Mouse (Mus musculus) hindbrain, embryonic 11.5 days (tissue): Measurements from ENCODE around the gene Myod1. TPM values are rescaled to one million over a fixed set of nuclear protein-coding genes. Genes with fewer than 3 reads are reported as not detected.

Source experiments
- ATAC-seq: fragments of 200-750 bp; cut with Nextera tagmentation; 2 replicates; pipeline ENCODE4 v1.8.0; 2017; ENCODE audit warnings: mild to moderate bottlenecking, moderate TSS enrichment, moderate library complexity; ENCODE audit not compliant: low FRiP score
- DNase-seq: peaks from one replicate; pipeline ENCODE4 v3.0.0-alpha.2; 2015; ENCODE audit warnings: low spot score
- H3K27ac ChIP-seq: fragments of 300-500 bp; sonication (generic); 2 replicates; pipeline ENCODE4 v1.5.1; 2014; ENCODE audit warnings: mild to moderate bottlenecking, low read depth, low read length
- H3K27me3 ChIP-seq: fragments of 300-500 bp; sonication (generic); 2 replicates; pipeline ENCODE4 v1.6.1; 2014; ENCODE audit warnings: mild to moderate bottlenecking, low read length, moderate library complexity, mixed read lengths; ENCODE audit not compliant: control insufficient read depth, insufficient read depth
- H3K36me3 ChIP-seq: fragments of 300-500 bp; sonication (generic); 2 replicates; pipeline ENCODE4 v1.6.1; 2014; ENCODE audit warnings: mild to moderate bottlenecking, low read length, moderate library complexity, mixed read lengths; ENCODE audit not compliant: control insufficient read depth, insufficient read depth
- H3K4me1 ChIP-seq: fragments of 300-500 bp; sonication (generic); replicated peaks from 2 replicates; pipeline ENCODE4 v1.6.1; 2014; ENCODE audit warnings: low read length, mixed read lengths; ENCODE audit not compliant: control insufficient read depth, insufficient read depth
- H3K4me2 ChIP-seq: fragments of 300-500 bp; sonication (generic); replicated peaks from 2 replicates; pipeline ENCODE4 v1.6.1; 2014; ENCODE audit warnings: mild to moderate bottlenecking, low read depth, low read length
- H3K4me3 ChIP-seq: fragments of 300-500 bp; sonication (generic); 2 replicates; pipeline ENCODE4 v1.5.1; 2014; ENCODE audit warnings: low read depth, low read length
- H3K9ac ChIP-seq: fragments of 300-500 bp; sonication (generic); 2 replicates; pipeline ENCODE4 v1.6.1; 2014; ENCODE audit warnings: low read depth, low read length
- H3K9me3 ChIP-seq: fragments of 300-500 bp; sonication (generic); 2 replicates; pipeline ENCODE4 v1.6.1; 2016; ENCODE audit warnings: low read length; ENCODE audit not compliant: control insufficient read depth
- WGBS: fragments of 180-500 bp; shearing (Covaris S2); extraction: QIAGEN DNeasy Blood & Tissue Kit; methylation state at CpG from one replicate; pipeline ENCODE4 v1.1.7; 2014; 5-methylcytosine and 5-hydroxymethylcytosine counted together
- polyA plus RNA-seq: library from polyadenylated mRNA; unstranded; fragments of >200 nt; fragmentation: Nextera tagmentation; extraction: Ambion mirVana; gene quantifications from 2 replicates; pipeline ENCODE4 v1.2.1, GENCODE M21; 2014

Gene Myod1
- 1.2 and 3.2 TPM in 2 replicates for polyA plus RNA-seq

DNA sequence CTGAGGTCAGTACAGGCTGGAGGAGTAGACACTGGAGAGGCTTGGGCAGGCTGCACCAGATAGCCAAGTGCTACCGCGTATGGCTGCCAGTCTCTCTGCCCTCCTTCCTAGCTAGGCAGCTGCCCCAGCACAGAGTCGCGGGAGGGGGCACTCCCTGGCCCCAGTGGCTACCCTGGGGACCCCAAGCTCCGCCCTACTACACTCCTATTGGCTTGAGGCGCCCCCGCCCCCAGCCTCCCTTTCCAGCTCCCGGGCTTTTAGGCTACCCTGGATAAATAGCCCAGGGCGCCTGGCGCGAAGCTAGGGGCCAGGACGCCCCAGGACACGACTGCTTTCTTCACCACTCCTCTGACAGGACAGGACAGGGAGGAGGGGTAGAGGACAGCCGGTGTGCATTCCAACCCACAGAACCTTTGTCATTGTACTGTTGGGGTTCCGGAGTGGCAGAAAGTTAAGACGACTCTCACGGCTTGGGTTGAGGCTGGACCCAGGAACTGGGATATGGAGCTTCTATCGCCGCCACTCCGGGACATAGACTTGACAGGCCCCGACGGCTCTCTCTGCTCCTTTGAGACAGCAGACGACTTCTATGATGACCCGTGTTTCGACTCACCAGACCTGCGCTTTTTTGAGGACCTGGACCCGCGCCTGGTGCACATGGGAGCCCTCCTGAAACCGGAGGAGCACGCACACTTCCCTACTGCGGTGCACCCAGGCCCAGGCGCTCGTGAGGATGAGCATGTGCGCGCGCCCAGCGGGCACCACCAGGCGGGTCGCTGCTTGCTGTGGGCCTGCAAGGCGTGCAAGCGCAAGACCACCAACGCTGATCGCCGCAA is at the start of gene Myod1:
Gene Myod1, plus strand, starts transcription at position 303 of the 836 bp plus-strand sequence.
- Histone ChIP-seq H3K4me2 (peak within 1 kb of the TSS; percentile 32), H3K9me3 (no peaks in the 10 kb centered on the region), H3K27me3 (peaks cover 41% of the 10 kb centered on the region), H3K4me3 (peak within 1 kb of the TSS; percentile 25; the same call in 1 of the 2 replicates), H3K4me1 (0 out of 2 replicates have a peak, but pooled peaks cover 3% of the 10 kb centered on the region), H3K27ac (no peak within 1 kb of the TSS), H3K36me3 (no peaks in the 10 kb centered on the region), H3K9ac (no peak within 1 kb of the TSS)
- WGBS: 4% methylated on average over 43 of the region's 44 CpGs
- DNase-seq: no peak
- peak; percentile 53; the same call in 1 of the 2 replicates for ATAC-seq

DNA sequence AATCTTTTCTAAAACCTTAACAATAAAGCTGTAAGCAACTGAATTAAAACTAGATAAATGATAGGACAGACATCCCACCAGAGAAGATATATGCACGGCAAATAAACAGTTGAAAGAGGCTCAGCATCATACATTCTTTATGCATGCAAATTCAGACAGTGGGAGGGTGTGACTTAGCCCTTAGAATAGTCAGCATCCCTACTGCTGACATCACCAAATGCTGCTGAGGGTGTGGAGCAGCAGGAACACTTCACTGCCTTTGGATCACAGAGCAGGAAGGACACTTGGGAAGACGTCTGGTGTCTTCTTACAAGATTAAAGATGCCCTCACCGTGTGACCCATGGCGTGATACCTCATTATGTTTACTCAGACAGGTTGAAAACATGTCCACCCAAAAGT is 48.4 kb upstream of the Myod1 start:
- no peaks in the 10 kb centered on the region for H3K36me3 ChIP-seq
- H3K4me1 ChIP-seq: no peaks in the 10 kb centered on the region
- H3K4me2 ChIP-seq: no peak overlapping the region
- H3K9ac ChIP-seq: no peak overlapping the region
- no peak overlapping the region for H3K4me3 ChIP-seq
- H3K27ac ChIP-seq: no peak overlapping the region
- H3K9me3 ChIP-seq: no peaks in the 10 kb centered on the region
- H3K27me3 ChIP-seq: no peaks in the 10 kb centered on the region
- WGBS: 64% methylated on average over 4 of the region's 4 CpGs
- DNase-seq (no peak), ATAC-seq (no peak)

DNA sequence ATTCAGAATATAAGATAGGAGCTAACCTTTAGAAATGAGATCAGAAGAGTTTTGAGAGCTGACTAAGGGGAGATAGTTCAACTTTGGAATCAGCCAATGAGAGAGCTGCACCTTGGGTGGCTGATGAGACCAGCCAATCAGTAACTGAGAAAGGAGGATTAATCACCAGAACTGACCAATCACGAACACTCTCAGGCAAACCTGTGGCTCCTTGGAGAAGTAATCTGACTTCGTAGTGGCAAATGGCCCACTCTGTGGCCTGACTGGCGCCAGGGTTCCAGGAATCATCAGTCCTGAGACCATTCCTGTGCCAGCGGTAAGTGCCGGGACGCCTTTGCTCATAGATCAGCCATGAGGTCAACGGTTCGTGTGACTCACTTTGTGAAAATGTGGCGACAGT is 38.9 kb upstream of the Myod1 start:
- Histone ChIP-seq H3K9ac (no peak overlapping the region), H3K9me3 (no peaks in the 10 kb centered on the region), H3K4me1 (no peaks in the 10 kb centered on the region), H3K36me3 (no peaks in the 10 kb centered on the region), H3K4me3 (no peak overlapping the region), H3K27me3 (no peaks in the 10 kb centered on the region), H3K4me2 (no peak overlapping the region), H3K27ac (no peak overlapping the region)
- 89% methylated on average over 9 of the region's 9 CpGs for WGBS
- DNase-seq (no peak), ATAC-seq (no peak)

DNA sequence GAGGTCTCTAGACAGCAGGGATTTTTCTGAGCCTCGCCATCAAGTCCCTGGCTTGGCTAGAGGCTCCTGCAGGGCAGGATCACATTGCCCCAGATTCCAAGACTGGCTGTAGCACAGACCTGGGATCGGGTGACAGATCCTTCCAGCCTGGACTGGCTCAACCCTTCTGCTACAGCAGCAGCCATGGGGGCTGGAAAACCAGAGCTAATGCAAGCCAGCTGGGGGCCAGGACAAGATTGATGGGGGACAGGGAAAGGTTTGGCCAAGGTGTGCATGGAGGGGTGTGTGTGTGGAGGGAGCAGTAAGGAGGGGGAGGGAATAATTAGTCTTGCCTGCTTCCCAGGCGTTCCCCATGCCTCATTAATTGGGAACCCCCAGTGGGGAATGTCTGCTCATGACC is 36.5 kb upstream of the Myod1 start:
- H3K36me3 ChIP-seq: no peaks in the 10 kb centered on the region
- H3K27me3 ChIP-seq: no peaks in the 10 kb centered on the region
- no peaks in the 10 kb centered on the region for H3K9me3 ChIP-seq
- H3K4me1 ChIP-seq: no peaks in the 10 kb centered on the region
- H3K9ac ChIP-seq: no peak overlapping the region
- no peak overlapping the region for H3K4me2 ChIP-seq
- H3K27ac ChIP-seq: no peak overlapping the region
- no peak overlapping the region for H3K4me3 ChIP-seq
- 60% methylated on average over 3 of the region's 3 CpGs for WGBS
- DNase-seq (no peak), ATAC-seq (no peak)

DNA sequence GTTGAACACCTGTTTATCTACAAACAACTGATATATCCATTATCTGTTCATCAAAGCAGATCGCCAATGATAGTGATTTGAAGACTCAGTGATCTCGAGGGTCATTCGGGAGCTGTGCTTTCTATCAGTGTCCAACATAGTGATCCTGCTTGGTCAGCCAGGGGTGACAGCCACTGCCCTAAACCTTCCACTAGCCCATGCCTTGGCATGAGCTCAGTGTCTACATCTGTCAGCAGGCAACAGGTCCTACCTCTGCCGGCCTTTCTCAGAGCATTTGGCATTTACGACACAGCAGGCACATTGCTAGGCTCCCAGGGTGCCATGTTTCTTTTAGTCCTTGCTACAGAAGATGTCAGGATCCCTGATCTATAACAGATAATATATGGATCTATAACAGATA is 36.0 kb upstream of the Myod1 start:
- Histone ChIP-seq H3K9me3 (no peaks in the 10 kb centered on the region), H3K4me2 (no peak overlapping the region), H3K27me3 (no peaks in the 10 kb centered on the region), H3K4me1 (no peaks in the 10 kb centered on the region), H3K9ac (no peak overlapping the region), H3K27ac (no peak overlapping the region), H3K4me3 (no peak overlapping the region), H3K36me3 (no peaks in the 10 kb centered on the region)
- WGBS: 77% methylated on average over 5 of the region's 5 CpGs
- ATAC-seq (no peak), DNase-seq (no peak)

DNA sequence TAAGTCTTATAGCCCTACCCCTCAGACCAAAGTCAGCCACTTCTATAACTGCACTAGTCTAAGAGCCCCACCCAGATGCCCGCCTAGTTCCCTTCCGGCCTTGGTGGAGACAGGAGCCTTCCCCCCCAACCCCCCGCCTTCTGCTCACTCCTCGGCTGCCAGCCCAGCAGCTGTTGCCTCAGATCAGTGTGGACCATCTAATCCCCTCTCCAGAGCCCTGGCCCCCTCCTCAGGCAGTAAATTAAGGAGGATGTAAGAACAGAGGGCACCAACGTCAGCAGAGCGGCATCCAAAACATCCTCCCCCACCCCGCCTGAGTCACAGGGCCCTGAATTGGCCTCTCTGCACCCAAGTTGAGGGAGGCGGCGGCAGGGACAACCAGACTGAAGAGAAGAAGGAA is 34.8 kb upstream of the Myod1 start:
- H3K27me3 ChIP-seq: no peaks in the 10 kb centered on the region
- no peak overlapping the region for H3K4me2 ChIP-seq
- ATAC-seq (no peak), DNase-seq (no peak)
- no peak overlapping the region for H3K4me3 ChIP-seq
- H3K27ac ChIP-seq: no peak overlapping the region
- H3K9ac ChIP-seq: no peak overlapping the region
- no peaks in the 10 kb centered on the region for H3K4me1 ChIP-seq
- no peaks in the 10 kb centered on the region for H3K36me3 ChIP-seq
- WGBS: 89% methylated on average over 9 of the region's 9 CpGs
- no peaks in the 10 kb centered on the region for H3K9me3 ChIP-seq

DNA sequence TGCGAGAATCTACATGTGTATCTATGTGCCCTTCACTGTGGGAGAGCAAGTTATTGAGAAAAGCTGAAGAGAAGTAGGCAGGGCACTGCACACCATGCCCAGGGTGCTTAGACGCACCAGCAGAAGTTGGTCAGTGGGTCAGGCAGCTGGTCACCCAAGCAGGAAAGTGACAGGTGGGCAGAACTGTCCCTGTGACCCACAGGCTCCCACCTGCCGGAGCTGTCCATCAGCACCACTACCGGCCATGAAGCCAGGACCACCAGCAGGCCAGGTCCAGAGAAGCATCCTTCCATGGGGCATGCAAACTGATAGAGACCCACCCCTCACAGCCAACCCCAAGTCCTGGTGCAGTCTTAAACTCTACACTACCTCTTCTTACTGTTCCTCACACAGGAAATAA is 28.6 kb upstream of the Myod1 start:
- H3K4me2 ChIP-seq: no peak overlapping the region
- no peak overlapping the region for H3K27ac ChIP-seq
- H3K9ac ChIP-seq: no peak overlapping the region
- no peak overlapping the region for H3K4me3 ChIP-seq
- no peaks in the 10 kb centered on the region for H3K4me1 ChIP-seq
- H3K9me3 ChIP-seq: no peaks in the 10 kb centered on the region
- ATAC-seq (no peak), DNase-seq (no peak)
- no peaks in the 10 kb centered on the region for H3K36me3 ChIP-seq
- H3K27me3 ChIP-seq: peaks cover 17% of the 10 kb centered on the region
- 62% methylated on average over 4 of the region's 4 CpGs for WGBS

DNA sequence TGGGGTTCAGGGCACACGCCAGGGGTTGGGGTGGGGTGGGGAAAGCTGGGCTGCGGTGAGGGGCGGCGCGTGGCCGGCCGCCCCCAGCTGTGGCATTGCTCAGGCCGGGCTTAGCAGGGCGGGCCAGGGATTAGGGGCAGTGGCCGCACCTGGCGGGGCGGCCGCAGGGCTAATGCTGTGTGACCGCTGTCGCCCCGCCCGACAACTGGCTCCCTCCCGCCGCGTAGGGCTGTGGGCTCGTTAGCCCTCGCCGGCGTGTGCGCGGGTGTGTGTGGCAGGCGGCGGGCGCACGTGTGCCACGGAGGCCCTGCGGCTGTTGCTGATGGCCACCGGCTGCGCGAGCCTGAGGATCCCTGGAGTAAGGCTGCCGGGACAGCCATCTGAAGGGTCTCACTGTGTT is 27.5 kb upstream of the Myod1 start:
- no peak overlapping the region for H3K9ac ChIP-seq
- ATAC-seq: no peak

DNA sequence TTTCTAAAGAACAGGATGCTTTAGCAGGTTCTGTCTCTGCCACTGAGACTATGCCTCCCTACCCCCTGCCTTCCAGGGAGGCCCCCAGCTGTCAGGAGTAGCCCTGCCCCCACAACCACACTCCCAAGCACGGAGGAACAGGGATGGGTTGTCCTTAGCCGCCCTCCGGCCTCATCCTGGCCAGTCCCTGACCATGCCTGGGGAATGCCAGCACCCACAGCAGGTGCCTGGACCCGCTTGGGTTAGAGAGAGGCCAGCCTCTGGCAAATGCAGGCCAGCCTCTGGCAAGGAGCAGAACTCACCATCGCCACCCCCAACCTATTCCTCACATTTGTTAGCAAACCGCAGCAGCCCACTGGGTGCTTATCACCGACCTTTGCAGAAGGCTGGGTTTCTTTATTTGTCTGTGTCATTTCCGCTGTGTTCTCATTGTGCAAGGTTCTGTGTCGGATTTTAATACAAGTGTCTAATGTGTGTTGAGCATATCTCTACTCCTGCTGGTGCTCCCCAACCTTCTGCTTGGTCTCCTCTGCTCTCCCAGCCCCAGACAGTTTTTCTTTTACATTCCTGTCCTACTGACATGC is 26.1 kb upstream of the Myod1 start:
- H3K36me3 ChIP-seq: no peaks in the 10 kb centered on the region
- H3K9me3 ChIP-seq: no peaks in the 10 kb centered on the region
- H3K27ac ChIP-seq: no peak overlapping the region
- H3K4me2 ChIP-seq: no peak overlapping the region
- H3K4me3 ChIP-seq: no peak overlapping the region
- 55% methylated on average over 9 of the region's 9 CpGs for WGBS
- H3K9ac ChIP-seq: no peak overlapping the region
- no peaks in the 10 kb centered on the region for H3K4me1 ChIP-seq
- no peak for DNase-seq
- peaks cover 17% of the 10 kb centered on the region for H3K27me3 ChIP-seq
- no peak for ATAC-seq

More for the DNA sequence above, 27.5 kb upstream of the Myod1 start:
- peak; percentile 39 for DNase-seq
- H3K27me3 ChIP-seq: peaks cover 17% of the 10 kb centered on the region
- H3K9me3 ChIP-seq: no peaks in the 10 kb centered on the region
- H3K4me3 ChIP-seq: no peak overlapping the region
- peak overlapping the region; percentile 30 for H3K4me2 ChIP-seq
- H3K4me1 ChIP-seq: no peaks in the 10 kb centered on the region
- H3K36me3 ChIP-seq: no peaks in the 10 kb centered on the region
- 3% methylated on average over 34 of the region's 36 CpGs for WGBS
- no peak overlapping the region for H3K27ac ChIP-seq
